Mouse (Mus musculus): ENCODE measurements around the gene Ccdc153.

The Ccdc153 gene

GRCm38 (mm10) chr9:44240399-44240798 lies at the start of gene Ccdc153:
Gene Ccdc153, plus strand, starts transcription at chr9:44240676.
- no peak for DNase-seq (ENCODE audit: low spot score)

GRCm38 (mm10) chr9:44191166-44191565 lies 49.3 kb upstream of the Ccdc153 start:
- DNase-seq (ENCODE audit: low spot score), result no peak

DNA sequence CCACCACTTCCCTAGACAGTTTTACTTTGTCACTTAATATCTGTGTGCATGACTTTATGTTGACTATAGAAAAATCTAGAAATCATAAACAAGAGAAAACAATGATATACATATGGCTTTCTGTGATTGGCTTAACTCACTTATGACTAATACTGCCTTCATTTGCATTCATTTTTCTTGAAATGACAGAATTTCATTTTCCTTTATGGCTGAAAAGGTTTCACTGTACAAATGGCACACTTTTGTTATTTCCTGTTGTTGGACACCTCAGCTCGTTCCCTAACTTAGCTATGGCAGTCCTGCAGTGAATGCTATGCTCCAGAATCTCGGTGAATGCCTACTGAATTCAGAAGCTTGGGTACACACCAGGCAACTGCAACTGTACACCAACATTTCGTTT lies 48.2 kb upstream of the Ccdc153 start:
- DNase-seq (ENCODE audit: low spot score), result no peak

- no peak for DNase-seq (ENCODE audit: low spot score)
Measured at GRCm38 (mm10) chr9:44192794-44193193, 47.7 kb upstream of the Ccdc153 start.

DNA sequence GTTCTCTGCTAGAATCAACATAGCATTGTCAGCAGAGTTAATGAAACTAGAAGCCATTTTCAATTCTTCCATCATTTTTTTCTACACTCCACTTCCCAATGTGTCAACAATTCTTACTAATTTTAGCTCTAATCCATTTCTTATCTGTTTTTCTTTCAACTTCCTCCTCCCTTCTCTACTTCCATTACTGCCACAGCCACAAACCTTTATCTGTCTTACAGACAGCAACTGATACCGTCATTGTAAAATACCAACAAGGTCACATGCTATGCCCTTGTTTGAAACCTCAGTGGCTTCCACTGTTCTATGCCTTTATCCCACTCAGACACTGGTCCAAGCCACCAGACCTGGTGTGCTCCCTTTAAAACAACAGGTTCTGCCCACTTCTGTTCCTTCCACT lies 46.5 kb upstream of the Ccdc153 start:
- DNase-seq (ENCODE audit: low spot score), result no peak

GRCm38 (mm10) chr9:44196354-44196753 lies 44.1 kb upstream of the Ccdc153 start:
- DNase-seq (ENCODE audit: low spot score), result no peak

DNA sequence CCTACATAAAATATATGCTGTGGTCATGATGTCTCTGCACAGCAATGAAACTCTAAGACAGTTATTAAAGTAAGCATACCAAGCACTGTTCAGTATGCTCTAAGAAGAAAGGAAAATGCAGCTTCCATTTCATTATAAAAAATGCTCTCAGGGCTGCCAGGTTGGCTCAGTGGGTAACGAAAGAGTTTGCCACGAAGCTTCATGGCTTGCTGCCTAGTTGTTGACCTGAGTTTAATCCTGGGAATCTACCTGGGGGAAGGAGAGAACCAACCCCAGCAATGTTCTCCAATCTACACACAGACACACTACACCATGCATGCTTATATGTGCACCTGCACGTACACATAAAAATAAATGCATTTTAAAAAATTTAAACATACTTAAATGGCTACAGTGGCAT lies 41.3 kb upstream of the Ccdc153 start:
- DNase-seq (ENCODE audit: low spot score), result no peak

DNA sequence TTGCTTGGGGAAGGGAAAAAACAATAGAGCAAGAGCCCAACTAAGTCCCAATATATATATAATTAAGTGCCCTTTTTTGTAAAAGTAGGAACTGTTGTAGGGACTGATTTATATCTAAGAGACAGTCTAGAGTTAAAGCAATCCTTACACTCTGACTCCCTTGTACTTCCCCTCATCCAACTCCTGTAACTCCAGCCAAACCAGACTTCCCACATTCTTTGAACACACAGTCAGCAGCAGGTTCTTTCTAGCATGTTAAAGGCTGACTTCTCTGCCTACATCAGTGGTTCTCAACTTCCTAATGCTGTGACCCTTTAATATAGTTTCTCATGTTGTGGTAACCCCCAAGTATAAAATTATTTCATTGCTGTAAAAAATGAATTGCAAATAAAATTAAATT lies 40.9 kb upstream of the Ccdc153 start:
- DNase-seq (ENCODE audit: low spot score), result no peak

GRCm38 (mm10) chr9:44200458-44200857 lies 40.0 kb upstream of the Ccdc153 start:
- no peak for DNase-seq (ENCODE audit: low spot score)

DNA sequence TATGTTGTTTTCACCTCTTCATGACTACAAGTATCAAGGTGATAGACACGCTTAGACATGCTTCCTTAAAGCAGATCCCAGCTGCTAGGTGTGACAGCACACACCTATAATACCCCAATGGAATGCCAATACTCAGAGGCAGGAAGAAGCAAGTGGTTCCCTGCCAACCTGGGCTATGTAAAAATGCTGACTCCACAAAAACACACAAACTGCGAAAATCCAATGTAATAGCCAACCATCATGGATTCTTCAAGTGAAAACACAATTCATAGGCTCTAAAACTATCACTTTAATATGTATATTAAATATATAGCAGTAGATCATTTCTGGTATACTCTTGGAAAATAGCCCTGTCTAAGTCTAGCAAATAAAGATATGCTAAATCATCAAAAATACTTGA lies 32.6 kb upstream of the Ccdc153 start:
- no peak for DNase-seq (ENCODE audit: low spot score)

- DNase-seq (ENCODE audit: low spot score), result no peak
Measured at GRCm38 (mm10) chr9:44209416-44209815, 31.1 kb upstream of the Ccdc153 start.

GRCm38 (mm10) chr9:44212406-44212805 lies 28.1 kb upstream of the Ccdc153 start:
- no peak for DNase-seq (ENCODE audit: low spot score)

DNA sequence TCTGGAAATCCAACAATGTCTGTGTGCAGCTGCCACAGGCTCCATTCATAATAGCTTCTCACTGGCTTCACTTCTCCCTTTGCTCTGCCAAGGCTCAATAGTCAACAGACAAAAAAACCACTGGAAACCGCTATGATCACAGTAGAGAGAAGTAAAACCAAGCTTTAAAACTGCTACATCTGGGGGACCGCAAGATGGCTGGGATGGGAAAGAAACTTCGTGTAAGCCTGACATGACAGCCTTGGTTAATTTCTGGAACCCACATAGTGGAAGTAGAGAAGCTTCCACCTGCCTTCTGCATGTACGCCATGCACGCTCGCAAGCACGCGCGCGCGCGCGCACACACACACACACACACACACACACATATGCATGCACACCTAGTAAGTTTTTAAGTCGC lies 26.9 kb upstream of the Ccdc153 start:
- DNase-seq (ENCODE audit: low spot score), result no peak

- no peak for DNase-seq (ENCODE audit: low spot score)
Measured at GRCm38 (mm10) chr9:44225993-44226392, 14.5 kb upstream of the Ccdc153 start.

DNA sequence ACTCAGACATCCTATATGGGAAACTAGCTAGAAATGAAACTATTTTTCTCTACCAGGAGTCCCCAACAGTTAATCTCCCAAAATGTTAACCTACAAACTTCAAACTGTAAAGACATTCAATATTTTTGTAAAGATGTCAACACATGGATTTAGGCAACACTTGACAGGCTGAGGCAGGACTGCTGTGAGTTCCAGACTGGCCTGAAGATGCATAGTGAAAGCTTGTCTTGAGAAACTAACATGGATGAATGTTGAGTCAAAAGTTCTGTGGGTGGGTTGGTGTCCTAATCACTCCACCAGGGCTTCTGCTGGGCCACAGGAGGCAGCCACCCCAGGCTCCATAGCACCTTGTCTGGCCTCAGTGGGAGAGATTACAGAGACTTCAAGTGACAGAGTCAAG lies 8.9 kb upstream of the Ccdc153 start:
- DNase-seq (ENCODE audit: low spot score), result no peak

DNA sequence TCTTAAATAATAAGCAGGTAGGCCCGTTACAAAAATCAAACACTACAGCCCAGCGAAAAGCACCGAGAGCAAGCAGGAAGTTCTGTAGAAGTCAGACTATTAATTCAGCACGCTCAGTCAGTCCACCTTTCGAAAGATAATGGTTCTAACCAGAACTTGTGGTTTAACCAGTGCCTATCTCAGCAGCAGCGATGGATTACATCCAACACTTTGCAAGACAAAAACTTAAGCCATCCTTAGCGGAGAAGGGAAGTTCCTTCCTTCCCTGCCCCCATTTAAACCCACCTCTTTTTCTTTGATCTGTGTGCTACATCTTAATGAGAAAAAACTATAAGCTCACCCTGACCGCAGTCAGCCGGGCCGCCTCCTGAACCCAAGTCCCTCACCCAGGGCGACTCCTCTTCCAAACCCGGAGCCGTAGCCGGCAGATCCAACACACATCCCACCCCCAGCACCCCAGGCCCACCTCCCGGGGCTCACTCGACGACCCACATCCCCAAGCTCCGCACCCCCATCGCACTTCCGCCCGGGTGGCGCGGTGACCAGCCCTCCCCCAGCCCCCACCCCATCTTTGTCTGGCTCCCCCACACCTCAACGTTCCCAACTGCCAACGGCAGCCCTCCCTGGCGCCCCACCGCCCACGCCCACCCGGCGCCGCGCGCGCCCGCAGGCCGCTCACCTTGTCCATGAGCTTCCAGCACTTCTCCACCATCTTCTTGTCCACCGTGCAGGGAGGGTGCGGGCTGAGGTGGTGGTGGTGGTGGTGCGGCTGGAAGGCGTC lies 7.3 kb upstream of the Ccdc153 start:
- DNase-seq (ENCODE audit: low spot score), result no peak

DNA sequence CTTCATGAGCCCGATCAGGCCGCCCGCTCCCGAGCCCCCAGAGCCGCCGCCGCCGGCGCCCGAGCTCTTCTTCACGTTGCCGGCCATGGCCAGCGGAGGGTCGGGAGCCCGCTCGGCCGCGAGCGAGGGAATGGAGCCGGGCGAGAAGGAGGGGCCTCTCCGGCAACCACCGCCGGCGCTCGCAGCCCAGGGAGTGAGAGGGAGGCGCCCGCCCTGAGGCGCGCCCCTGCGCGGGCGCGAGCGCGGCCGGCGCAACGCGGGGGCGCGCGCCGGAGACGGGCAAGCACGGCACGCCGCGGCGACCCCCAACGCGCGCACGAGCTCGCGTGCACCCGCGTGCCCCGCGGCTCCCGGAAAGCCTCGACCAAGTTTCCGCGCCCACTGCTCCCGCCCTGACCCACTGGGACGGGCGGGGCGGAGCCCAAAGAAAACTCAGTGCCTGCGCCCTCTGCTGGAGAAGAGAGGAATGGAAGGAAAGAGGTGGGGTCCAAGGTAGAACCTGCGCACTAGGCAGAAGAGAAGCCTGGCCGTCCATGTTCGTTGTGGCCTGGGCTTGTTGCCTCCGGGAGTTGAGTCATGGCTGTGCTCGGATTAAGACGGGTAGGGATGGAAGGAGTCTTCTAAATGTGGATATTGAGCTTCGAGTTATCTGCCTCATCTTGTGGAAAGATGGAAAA lies 6.5 kb upstream of the Ccdc153 start, which contains the start of gene Cbl:
TSS of gene Cbl (minus strand) at position 248 of the 677 bp plus-strand sequence.
- DNase-seq (ENCODE audit: low spot score), result peak; percentile 98

GRCm38 (mm10) chr9:44234479-44235427 lies 5.7 kb upstream of the Ccdc153 start:
- no peak for DNase-seq (ENCODE audit: low spot score)

DNA sequence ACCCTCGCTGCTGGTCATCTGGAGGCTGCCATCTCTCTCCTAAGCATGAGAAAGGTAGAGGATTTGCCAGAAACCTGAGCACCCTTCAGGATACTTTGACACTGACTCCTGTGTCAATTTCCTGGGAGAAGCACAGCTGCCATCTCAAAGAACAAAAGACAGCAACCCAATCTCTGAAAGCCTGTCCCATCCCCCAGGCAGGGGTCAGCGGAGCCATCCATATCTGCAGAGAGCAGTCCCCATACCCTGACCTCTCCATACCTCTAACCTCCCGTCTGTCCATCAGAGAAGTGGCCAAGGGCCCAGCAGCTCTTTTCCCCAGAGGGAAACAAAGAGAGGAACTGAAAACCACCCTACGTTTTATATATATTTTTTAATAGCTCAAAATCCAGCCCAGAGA lies 3.9 kb upstream of the Ccdc153 start:
- no peak for DNase-seq (ENCODE audit: low spot score)

DNA sequence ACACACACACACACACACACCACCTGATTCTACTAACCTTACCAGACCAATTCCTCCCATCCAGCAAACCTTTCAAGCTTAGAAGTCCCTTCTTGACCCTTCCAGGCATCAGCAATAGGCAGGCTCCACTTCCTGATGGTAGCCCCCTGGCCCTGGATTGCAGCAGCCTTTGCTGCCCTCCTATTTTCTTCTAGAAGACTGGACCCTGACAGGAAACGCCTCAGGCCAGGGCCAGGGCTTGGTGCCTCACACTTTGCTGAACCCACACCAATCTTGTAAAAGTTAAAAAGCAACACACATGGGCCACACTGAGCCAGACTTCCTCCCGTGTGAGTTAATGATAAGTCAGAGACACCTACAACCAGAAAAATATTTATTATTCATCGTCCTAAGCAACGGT lies 3.3 kb upstream of the Ccdc153 start:
- no peak for DNase-seq (ENCODE audit: low spot score)

- no peak for DNase-seq (ENCODE audit: low spot score)
Measured at GRCm38 (mm10) chr9:44238501-44239190, 1.8 kb upstream of the Ccdc153 start.

- DNase-seq (ENCODE audit: low spot score), result no peak
Measured at GRCm38 (mm10) chr9:44239447-44239846, 1.0 kb upstream of the Ccdc153 start.
